Mouse (Mus musculus): Measurements from ENCODE around the gene Rab5c. TPM values are rescaled to one million over a fixed set of nuclear protein-coding genes. Genes with fewer than 3 reads are reported as not detected.

Gene Rab5c
- total and polyA plus RNA-seq, 3 experiments, result 249 to 263 TPM; not detected in 1

DNA sequence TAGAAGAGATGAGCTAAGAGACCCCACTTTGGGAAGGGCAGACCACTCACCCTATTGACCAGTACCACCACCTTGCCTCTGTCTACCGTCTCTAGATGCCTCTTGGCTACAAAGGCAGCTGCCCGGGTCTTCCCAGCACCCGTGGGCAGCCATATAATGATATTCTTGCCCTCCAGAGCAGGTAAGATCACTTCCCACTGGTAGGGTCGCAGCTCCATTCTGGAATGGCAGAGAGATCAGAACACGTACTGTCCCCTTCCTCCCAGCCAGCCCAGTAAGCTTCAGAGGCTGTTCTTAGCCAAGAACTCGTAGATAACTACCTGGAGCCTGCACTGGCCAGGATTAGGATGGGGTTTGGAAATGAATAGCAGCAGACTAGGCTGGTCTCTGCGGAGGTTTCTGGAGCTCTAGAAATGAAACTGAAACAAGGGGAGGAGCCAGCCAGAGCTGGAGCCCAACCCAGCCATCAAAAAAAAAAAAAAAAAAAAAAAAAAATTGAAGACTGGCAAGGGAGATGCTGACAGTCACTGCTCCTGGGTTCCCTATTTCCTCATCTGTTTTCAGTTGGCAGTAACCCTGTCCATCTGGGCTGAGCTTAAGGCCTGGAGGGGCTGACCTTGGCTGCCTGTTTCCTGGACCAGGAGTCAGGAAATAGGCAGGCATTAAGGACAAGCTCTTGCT lies 34.0 kb downstream of the Rab5c start, which contains the start of gene Dhx58 (continued):
- TF ChIP-seq MYB (IDR thresholded peaks at IDR 0.05; ENCODE audit: low read depth, low read length), result no peak
- TF ChIP-seq TCF12 (IDR thresholded peaks at IDR 0.05; ENCODE audit: low read depth, low read length), result 0 out of 2 replicates have a peak, but pooled peaks have one; percentile 33
- no peak for TF ChIP-seq MAFK (IDR thresholded peaks at IDR 0.05; ENCODE audit: borderline replicate concordance, low read depth, low read length)
- no peak for TF ChIP-seq RCOR1 (IDR thresholded peaks at IDR 0.05; ENCODE audit: low read depth, low read length)
- no peak for TF ChIP-seq MAX (IDR thresholded peaks at IDR 0.05; ENCODE audit: low read length)
- TF ChIP-seq SMC3 (IDR thresholded peaks at IDR 0.05; ENCODE audit: low read depth, low read length), result no peak
- no peak for TF ChIP-seq KAT2A (conservative IDR thresholded peaks at IDR 0.05; ENCODE audit: low read depth, low read length)
- TF ChIP-seq JUND (IDR thresholded peaks at IDR 0.05; ENCODE audit: low read depth, low read length), result no peak
- no peak for TF ChIP-seq RAD21 (IDR thresholded peaks at IDR 0.05; ENCODE audit: low read depth, low read length)
- TF ChIP-seq HCFC1 (IDR thresholded peaks at IDR 0.05; ENCODE audit: low read depth, low read length), result peak; percentile 55; the same call in 1 of the 2 replicates
- TF ChIP-seq E2F4 (IDR thresholded peaks at IDR 0.05; ENCODE audit: borderline replicate concordance, low read depth, low read length), result no peak

DNA sequence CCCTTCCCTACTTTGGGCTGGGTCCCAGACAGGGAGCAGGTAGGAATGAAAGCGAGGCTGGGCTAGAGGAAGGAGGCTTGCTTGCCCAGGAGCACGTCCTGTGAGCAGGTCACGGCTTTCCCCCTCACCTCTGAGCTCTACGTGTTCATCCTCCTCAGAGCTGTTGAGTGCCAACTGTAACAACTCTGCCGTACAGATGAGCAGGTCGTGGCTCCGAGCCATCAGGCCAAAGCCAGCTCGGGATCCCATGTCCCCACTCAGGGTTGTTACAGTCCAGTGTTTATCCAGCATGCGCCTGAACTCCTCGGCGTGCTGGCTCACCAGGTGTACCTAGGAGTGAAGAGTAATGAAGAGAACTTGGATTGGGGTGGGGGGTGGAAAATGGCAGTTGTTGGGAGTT lies 34.6 kb downstream of the Rab5c start:
- DNase-seq (ENCODE audit: low read depth, low spot score), result peak; percentile 56
- Histone ChIP-seq H3K9me3 (replicated peaks; ENCODE audit: insufficient read depth, low read length) (no peaks in the 10 kb centered on the region), H3K27me3 (ENCODE audit: control insufficient read depth in 1 of 2, insufficient read depth in 2 of 2, low read length in 2 of 2) (no peaks in the 10 kb centered on the region), H3K36me3 (ENCODE audit: control insufficient read depth in 1 of 2, insufficient read depth in 2 of 2, low read length in 2 of 2) (peaks cover 0 to 12% of the 10 kb centered on the region in 2 experiments; a peak in 3 of 4 replicates), H3K9ac (ENCODE audit: control insufficient read depth, low read depth, low read length, poor library complexity, severe bottlenecking) (peak overlapping the region; percentile 74), H3K4me1 (ENCODE audit: control insufficient read depth in 1 of 2, insufficient read depth in 2 of 2, low read length in 2 of 2) (peaks cover 3 to 7% of the 10 kb centered on the region in 2 experiments; a peak in 3 of 4 replicates), H3K79me2 (ENCODE audit: control insufficient read depth, insufficient read depth, low read length, poor library complexity) (no peaks in the 10 kb centered on the region), H3K27ac (ENCODE audit: control insufficient read depth, low read depth, low read length) (0 out of 2 replicates have a peak overlapping the region, but pooled peaks have one; percentile 63), H3K4me3 (ENCODE audit: control insufficient read depth in 1 of 2, insufficient read depth in 1 of 2, low read depth in 2 of 2, low read length in 2 of 2) (peak overlapping the region; percentile 73 to 92)
- 0 out of 2 replicates have a peak, but pooled peaks have one; percentile 7 for TF ChIP-seq SMC3 (IDR thresholded peaks at IDR 0.05; ENCODE audit: low read depth, low read length)
- no peak for TF ChIP-seq ZMIZ1 (IDR thresholded peaks at IDR 0.05; ENCODE audit: low read depth, low read length)
- peak; percentile 18; the same call in 1 of the 2 replicates for TF ChIP-seq RCOR1 (IDR thresholded peaks at IDR 0.05; ENCODE audit: low read depth, low read length)

DNA sequence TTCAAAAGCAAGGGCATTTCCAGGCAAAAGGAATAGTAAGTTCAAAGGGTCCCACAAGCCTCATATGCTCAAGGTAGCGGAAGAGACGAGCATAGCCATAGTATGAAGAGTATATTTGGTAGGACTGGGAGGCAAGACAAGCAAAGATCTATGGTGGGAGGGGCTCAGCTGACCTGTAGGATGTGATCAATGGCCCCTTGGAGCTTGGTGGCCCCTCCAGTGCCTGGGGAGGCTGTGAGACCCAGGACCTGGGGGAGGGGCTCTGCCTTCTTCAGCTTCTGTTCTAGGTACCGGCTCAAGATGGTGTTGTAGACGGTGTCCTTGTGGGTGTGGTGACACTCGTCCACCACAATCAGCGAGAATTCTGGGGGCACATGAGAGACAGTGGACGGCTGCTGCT lies 35.1 kb downstream of the Rab5c start:
- H3K27ac ChIP-seq (ENCODE audit: control insufficient read depth, low read depth, low read length), result peak overlapping the region; percentile 63
- DNase-seq (ENCODE audit: low read depth, low spot score), result no peak
- peak overlapping the region; percentile 74 for H3K9ac ChIP-seq (ENCODE audit: control insufficient read depth, low read depth, low read length, poor library complexity, severe bottlenecking)
- no peaks in the 10 kb centered on the region for H3K9me3 ChIP-seq (replicated peaks; ENCODE audit: insufficient read depth, low read length)
- H3K79me2 ChIP-seq (ENCODE audit: control insufficient read depth, insufficient read depth, low read length, poor library complexity), result no peaks in the 10 kb centered on the region
- TF ChIP-seq KAT2A (conservative IDR thresholded peaks at IDR 0.05; ENCODE audit: low read depth, low read length) (no peak), POLR2AphosphoS5 (IDR thresholded peaks at IDR 0.05; ENCODE audit: borderline replicate concordance, low read depth, low read length) (no peak), USF1 (IDR thresholded peaks at IDR 0.05; ENCODE audit: low read depth, low read length) (no peak), NRF1 (IDR thresholded peaks at IDR 0.05; ENCODE audit: insufficient read depth, low read depth, low read length, poor library complexity, severe bottlenecking) (no peak), TBP (IDR thresholded peaks at IDR 0.05; ENCODE audit: low read depth, low read length) (0 out of 2 replicates have a peak, but pooled peaks have one; percentile 29), BHLHE40 (IDR thresholded peaks at IDR 0.05; ENCODE audit: borderline replicate concordance, low read depth, low read length) (0 out of 2 replicates have a peak, but pooled peaks have one; percentile 1), POLR2A (IDR thresholded peaks at IDR 0.05; ENCODE audit: control insufficient read depth in 1 of 2, insufficient read depth in 1 of 2, low read depth in 1 of 2, low read length in 2 of 2, poor library complexity in 1 of 2) (peak in 1 of 2 experiments; percentile 26; a peak in 1 of 4 replicates)
- H3K4me1 ChIP-seq (ENCODE audit: control insufficient read depth in 1 of 2, insufficient read depth in 2 of 2, low read length in 2 of 2), result peaks cover 3 to 7% of the 10 kb centered on the region in 2 experiments; a peak in 3 of 4 replicates
- peak overlapping the region; percentile 73 to 92 for H3K4me3 ChIP-seq (ENCODE audit: control insufficient read depth in 1 of 2, insufficient read depth in 1 of 2, low read depth in 2 of 2, low read length in 2 of 2)
- peaks cover 0 to 12% of the 10 kb centered on the region in 2 experiments; a peak in 3 of 4 replicates for H3K36me3 ChIP-seq (ENCODE audit: control insufficient read depth in 1 of 2, insufficient read depth in 2 of 2, low read length in 2 of 2)
- no peaks in the 10 kb centered on the region for H3K27me3 ChIP-seq (ENCODE audit: control insufficient read depth in 1 of 2, insufficient read depth in 2 of 2, low read length in 2 of 2)
